ENCODE assay signal across 17 mouse cellular contexts in genomic region chr2:33186505-33186904, GRCm38 (mm10). TPM values are rescaled to one million over a fixed set of nuclear protein-coding genes. Genes with fewer than 3 reads are reported as not detected.
DNase-seq lines count a peak whose midpoint lies in the region; ATAC-seq lines count a peak whose summit lies in the region.
"Had no signal": no experiment of that assay in that cellular context is flagged by ENCODE, and none has a peak within 500 bp of the region (broad histone marks: within the 10 kb centered on the region; RNA-seq: fewer than 3 reads in every experiment).

No protein-coding gene starts in this region.

- no peaks in the 10 kb centered on the region; the same call in 1 of the 2 replicates for H3K4me1 ChIP-seq in embryonic facial prominence, embryonic 14.5 days (ENCODE audit: control insufficient read depth, insufficient read depth, low read length)
- H3K4me1 ChIP-seq in embryonic facial prominence, embryonic 10.5 days: 0 out of 2 replicates have a peak, but pooled peaks cover 2% of the 10 kb centered on the region
- peaks cover 21% of the 10 kb centered on the region for H3K4me1 ChIP-seq in kidney, embryonic 16.5 days (ENCODE audit: insufficient read depth, low read length)
- H3K4me1 ChIP-seq in heart, embryonic 13.5 days: peaks cover 60% of the 10 kb centered on the region
- H3K4me1 ChIP-seq in limb, embryonic 10.5 days: peaks cover 9% of the 10 kb centered on the region; the same call in 1 of the 2 replicates
- H3K4me1 ChIP-seq: neural tube, embryonic 12.5 days; stomach, embryonic 15.5 days had no signal

- DNase-seq in embryonic facial prominence, embryonic 14.5 days (ENCODE audit: low spot score): peak; percentile 51
- no peak for DNase-seq in embryonic facial prominence, embryonic 10.5 days (ENCODE audit: low spot score)
- DNase-seq in kidney, postnatal 4 days: no peak
- no peak for DNase-seq in limb, embryonic 10.5 days (ENCODE audit: low spot score)
- DNase-seq in cerebellum, adult 11-12 months: no peak
- DNase-seq in layer of hippocampus, adult 9-11 months: no peak
- DNase-seq: cerebellum, adult 9-11 months; embryo, embryonic 11 days; lung, adult 18-20 months; thymus, adult 2 months had no signal

- H3K4me3 ChIP-seq in embryonic facial prominence, embryonic 14.5 days (ENCODE audit: low read depth, low read length): no peak overlapping the region
- no peak overlapping the region for H3K4me3 ChIP-seq in embryonic facial prominence, embryonic 10.5 days
- H3K4me3 ChIP-seq in kidney, embryonic 16.5 days (ENCODE audit: low read length): no peak overlapping the region
- H3K4me3 ChIP-seq in heart, embryonic 13.5 days: no peak overlapping the region
- no peak overlapping the region for H3K4me3 ChIP-seq in limb, embryonic 10.5 days
- H3K4me3 ChIP-seq: neural tube, embryonic 12.5 days; stomach, embryonic 15.5 days had no signal

- H3K36me3 ChIP-seq in embryonic facial prominence, embryonic 14.5 days (ENCODE audit: control insufficient read depth, insufficient read depth, low read length): no peaks in the 10 kb centered on the region
- H3K36me3 ChIP-seq in embryonic facial prominence, embryonic 10.5 days (replicated peaks): no peaks in the 10 kb centered on the region
- no peaks in the 10 kb centered on the region for H3K36me3 ChIP-seq in kidney, embryonic 16.5 days (ENCODE audit: insufficient read depth, low read length)
- no peaks in the 10 kb centered on the region for H3K36me3 ChIP-seq in heart, embryonic 13.5 days
- no peaks in the 10 kb centered on the region for H3K36me3 ChIP-seq in limb, embryonic 10.5 days
- H3K36me3 ChIP-seq: neural tube, embryonic 12.5 days; stomach, embryonic 15.5 days had no signal

- 71% methylated on average over 7 of the region's 7 CpGs for WGBS in embryonic facial prominence, embryonic 14.5 days
- WGBS in embryonic facial prominence, embryonic 10.5 days: 83% methylated on average over 7 of the region's 7 CpGs
- 77% methylated on average over 7 of the region's 7 CpGs for WGBS in kidney, embryonic 16.5 days
- WGBS in heart, embryonic 13.5 days: 29% methylated on average over 7 of the region's 7 CpGs
- WGBS in limb, embryonic 10.5 days: 75% methylated on average over 7 of the region's 7 CpGs

- no peak overlapping the region for H3K9ac ChIP-seq in embryonic facial prominence, embryonic 14.5 days (ENCODE audit: low read depth, low read length)
- peak overlapping the region; percentile 19 for H3K9ac ChIP-seq in kidney, embryonic 16.5 days (replicated peaks; ENCODE audit: low read length)
- H3K9ac ChIP-seq in heart, embryonic 13.5 days: peak overlapping the region; percentile 52
- H3K9ac ChIP-seq: neural tube, embryonic 12.5 days; stomach, embryonic 15.5 days had no signal

- no peak for ATAC-seq in embryonic facial prominence, embryonic 14.5 days (ENCODE audit: low read depth)
- ATAC-seq in kidney, embryonic 16.5 days (ENCODE audit: low FRiP score, low TSS enrichment): no peak
- ATAC-seq in heart, embryonic 13.5 days (ENCODE audit: extremely low read depth, insufficient number of reproducible peaks, low FRiP score, low TSS enrichment): no peak
- ATAC-seq: forebrain, embryonic 16.5 days; hindbrain, postnatal 0 days had no signal

- no peaks in the 10 kb centered on the region for H3K9me3 ChIP-seq in embryonic facial prominence, embryonic 14.5 days (ENCODE audit: control insufficient read depth, low read length)
- H3K9me3 ChIP-seq in embryonic facial prominence, embryonic 10.5 days: no peaks in the 10 kb centered on the region
- H3K9me3 ChIP-seq in kidney, embryonic 16.5 days (ENCODE audit: low read length): no peaks in the 10 kb centered on the region
- H3K9me3 ChIP-seq in heart, embryonic 13.5 days: no peaks in the 10 kb centered on the region
- no peaks in the 10 kb centered on the region for H3K9me3 ChIP-seq in limb, embryonic 10.5 days (replicated peaks)
- H3K9me3 ChIP-seq: neural tube, embryonic 12.5 days; stomach, embryonic 15.5 days had no signal

- no peak overlapping the region for H3K4me2 ChIP-seq in embryonic facial prominence, embryonic 14.5 days (ENCODE audit: low read depth, low read length)
- no peak overlapping the region for H3K4me2 ChIP-seq in kidney, embryonic 16.5 days (replicated peaks; ENCODE audit: low read depth, low read length)
- H3K4me2 ChIP-seq in heart, embryonic 13.5 days: no peak overlapping the region; the same call in 1 of the 2 replicates
- H3K4me2 ChIP-seq: neural tube, embryonic 12.5 days; stomach, embryonic 15.5 days had no signal

- no peaks in the 10 kb centered on the region for H3K27me3 ChIP-seq in embryonic facial prominence, embryonic 14.5 days (replicated peaks; ENCODE audit: control insufficient read depth, insufficient read depth, low read length)
- no peaks in the 10 kb centered on the region for H3K27me3 ChIP-seq in embryonic facial prominence, embryonic 10.5 days (replicated peaks; ENCODE audit: low read depth, poor library complexity, severe bottlenecking)
- no peaks in the 10 kb centered on the region for H3K27me3 ChIP-seq in kidney, embryonic 16.5 days (ENCODE audit: insufficient read depth, low read length)
- no peaks in the 10 kb centered on the region for H3K27me3 ChIP-seq in heart, embryonic 13.5 days (replicated peaks)
- H3K27me3 ChIP-seq in limb, embryonic 10.5 days (ENCODE audit: low read depth, poor library complexity, severe bottlenecking): no peaks in the 10 kb centered on the region
- H3K27me3 ChIP-seq: neural tube, embryonic 12.5 days; stomach, embryonic 15.5 days had no signal

- no peak overlapping the region for H3K27ac ChIP-seq in embryonic facial prominence, embryonic 14.5 days (replicated peaks; ENCODE audit: low read depth, low read length)
- H3K27ac ChIP-seq in embryonic facial prominence, embryonic 10.5 days (replicated peaks): no peak overlapping the region
- H3K27ac ChIP-seq in kidney, embryonic 16.5 days (ENCODE audit: low read length): no peak overlapping the region
- H3K27ac ChIP-seq in heart, embryonic 13.5 days (replicated peaks): peak overlapping the region; percentile 89
- 0 out of 2 replicates have a peak overlapping the region, but pooled peaks have one; percentile 34 for H3K27ac ChIP-seq in limb, embryonic 10.5 days
- H3K27ac ChIP-seq: hindbrain, postnatal 0 days; kidney, postnatal 0 days; neural tube, embryonic 12.5 days; stomach, embryonic 15.5 days had no signal

RNA-seq across cellular contexts. Expression of gene Angptl2, which starts 29.4 kb away (rescaled TPM):
- polyA plus RNA-seq in embryonic facial prominence, embryonic 14.5 days (2014; fragmentation: Nextera tagmentation; extraction: Ambion mirVana): 57.9 and 62.6 TPM in 2 replicates
- polyA plus RNA-seq in embryonic facial prominence, embryonic 10.5 days (2016; fragmentation: Nextera tagmentation; extraction: Ambion mirVana): 30.1 and 33.8 TPM in 2 replicates
- polyA plus RNA-seq in kidney, embryonic 16.5 days (2015; fragmentation: Nextera tagmentation; extraction: Ambion mirVana): 46.2 and 46.5 TPM in 2 replicates
- polyA plus RNA-seq in heart, embryonic 13.5 days (2015; fragmentation: Nextera tagmentation; extraction: Ambion mirVana): 55.4 and 59.0 TPM in 2 replicates
- polyA plus RNA-seq in limb, embryonic 10.5 days (2016; fragmentation: Nextera tagmentation; extraction: Ambion mirVana): 40.1 and 51.8 TPM in 2 replicates

RNA-seq across cellular contexts. Expression of gene Garnl3, which starts 55.1 kb away (rescaled TPM):
- polyA plus RNA-seq in embryonic facial prominence, embryonic 14.5 days (2014; fragmentation: Nextera tagmentation; extraction: Ambion mirVana): 12.4 and 14.1 TPM in 2 replicates
- polyA plus RNA-seq in embryonic facial prominence, embryonic 10.5 days (2016; fragmentation: Nextera tagmentation; extraction: Ambion mirVana): 5.7 and 10.6 TPM in 2 replicates
- 10.9 and 13.6 TPM in 2 replicates for polyA plus RNA-seq in kidney, embryonic 16.5 days (2015; fragmentation: Nextera tagmentation; extraction: Ambion mirVana)
- polyA plus RNA-seq in heart, embryonic 13.5 days (2015; fragmentation: Nextera tagmentation; extraction: Ambion mirVana): 10.4 and 11.0 TPM in 2 replicates
- 8.6 and 9.4 TPM in 2 replicates for polyA plus RNA-seq in limb, embryonic 10.5 days (2016; fragmentation: Nextera tagmentation; extraction: Ambion mirVana)

Comparison
In these comparisons a context has a peak if more than half of its experiments do, and no peak if none do; other contexts are left out.
1. H3K27ac ChIP-seq: peak in heart, embryonic 13.5 days (single experiment) and limb, embryonic 10.5 days (single experiment); none in embryonic facial prominence, embryonic 14.5 days (single experiment), embryonic facial prominence, embryonic 10.5 days (single experiment) and kidney, embryonic 16.5 days (single experiment).